Comparison of ENCODE assay signal across 9 mouse cellular contexts in the genomic region with DNA sequence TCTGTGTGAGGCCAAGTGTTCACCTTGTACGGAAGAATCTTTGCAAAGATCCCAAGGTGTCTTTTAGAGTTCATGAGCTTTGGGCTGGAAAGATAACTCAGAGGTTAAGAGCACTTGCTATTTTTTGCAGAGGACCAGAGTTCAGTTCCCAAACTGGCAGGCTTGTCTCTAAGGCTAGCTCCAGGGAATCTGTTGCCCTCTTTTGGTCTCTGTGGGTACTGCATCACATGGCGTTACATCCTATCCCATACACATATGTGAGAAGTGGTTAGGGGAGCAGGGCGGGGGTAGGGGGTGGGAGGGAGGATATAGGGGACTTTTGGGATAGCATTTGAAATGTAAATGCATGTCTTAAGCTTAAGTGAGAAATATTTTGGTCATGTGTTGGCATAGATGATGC.
A peak's percentile ranks its signal among the peaks of the same experiment; 100 is the strongest.
DNase-seq lines count a peak whose midpoint lies in the region; ATAC-seq and TF ChIP-seq lines count a peak whose summit lies in the region.
"Had no signal": no experiment of that assay in that cellular context is flagged by ENCODE, and none has a peak within 500 bp of the region (broad histone marks: within the 10 kb centered on the region; RNA-seq: fewer than 3 reads in every experiment).

No protein-coding gene starts in this region.

- H3K4me2 ChIP-seq in heart, postnatal 0 days (ENCODE audit: low read depth, low read length): no peak overlapping the region
- H3K4me2 ChIP-seq in forebrain, postnatal 0 days (ENCODE audit: low read depth): no peak overlapping the region
- no peak overlapping the region for H3K4me2 ChIP-seq in midbrain, postnatal 0 days (ENCODE audit: low read depth, low read length, poor library complexity, severe bottlenecking)
- H3K4me2 ChIP-seq: limb, embryonic 13.5 days had no signal

- no peak overlapping the region for H3K9ac ChIP-seq in heart, postnatal 0 days (replicated peaks; ENCODE audit: low read depth, low read length)
- no peak overlapping the region for H3K9ac ChIP-seq in forebrain, postnatal 0 days
- H3K9ac ChIP-seq in midbrain, postnatal 0 days (replicated peaks; ENCODE audit: low read length, poor library complexity, severe bottlenecking): no peak overlapping the region
- H3K9ac ChIP-seq: limb, embryonic 13.5 days had no signal

- ATAC-seq in heart, postnatal 0 days (ENCODE audit: insufficient read depth, low read depth): no peak
- no peak for ATAC-seq in forebrain, postnatal 0 days
- no peak for ATAC-seq in midbrain, postnatal 0 days (ENCODE audit: low FRiP score)

- intact Hi-C loops in heart, postnatal 25 days (cut with DNase I): no loop called here

- no peaks in the 10 kb centered on the region for H3K27me3 ChIP-seq in heart, postnatal 0 days (ENCODE audit: control insufficient read depth, insufficient read depth, low read length)
- no peaks in the 10 kb centered on the region for H3K27me3 ChIP-seq in forebrain, postnatal 0 days (ENCODE audit: insufficient read depth, low read length)
- no peaks in the 10 kb centered on the region for H3K27me3 ChIP-seq in midbrain, postnatal 0 days (ENCODE audit: insufficient read depth, low read length)
- H3K27me3 ChIP-seq: limb, embryonic 13.5 days had no signal

- H3K27ac ChIP-seq in heart, postnatal 0 days (ENCODE audit: low read depth): no peak overlapping the region
- no peak overlapping the region for H3K27ac ChIP-seq in forebrain, postnatal 0 days (ENCODE audit: low read depth, low read length)
- H3K27ac ChIP-seq in midbrain, postnatal 0 days (ENCODE audit: low read depth, low read length): no peak overlapping the region
- H3K27ac ChIP-seq: limb, embryonic 13.5 days had no signal

- H3K9me3 ChIP-seq in heart, postnatal 0 days (replicated peaks; ENCODE audit: control insufficient read depth, low read length): no peaks in the 10 kb centered on the region
- no peaks in the 10 kb centered on the region for H3K9me3 ChIP-seq in forebrain, postnatal 0 days (ENCODE audit: low read length)
- H3K9me3 ChIP-seq in midbrain, postnatal 0 days (ENCODE audit: low read length): no peaks in the 10 kb centered on the region
- H3K9me3 ChIP-seq: limb, embryonic 13.5 days had no signal

- no peak for TF ChIP-seq EP300 in heart, postnatal 0 days (IDR thresholded peaks at IDR 0.05; ENCODE audit: low read depth)

- H3K4me1 ChIP-seq in heart, postnatal 0 days (ENCODE audit: control insufficient read depth, insufficient read depth): no peaks in the 10 kb centered on the region
- no peaks in the 10 kb centered on the region for H3K4me1 ChIP-seq in forebrain, postnatal 0 days (ENCODE audit: insufficient read depth)
- H3K4me1 ChIP-seq in midbrain, postnatal 0 days (ENCODE audit: insufficient read depth, low read length): no peaks in the 10 kb centered on the region
- H3K4me1 ChIP-seq: limb, embryonic 13.5 days had no signal

- no peak overlapping the region for H3K4me3 ChIP-seq in heart, postnatal 0 days (ENCODE audit: low read depth, low read length)
- no peak overlapping the region for H3K4me3 ChIP-seq in forebrain, postnatal 0 days (ENCODE audit: low read depth, low read length)
- H3K4me3 ChIP-seq in midbrain, postnatal 0 days (ENCODE audit: low read depth, low read length): no peak overlapping the region
- H3K4me3 ChIP-seq: limb, embryonic 13.5 days had no signal

- DNase-seq in heart, postnatal 0 days (ENCODE audit: low spot score): no peak
- no peak for DNase-seq in heart, postnatal 25 days (ENCODE audit: low spot score)
- peak; percentile 19 for DNase-seq in thymus, postnatal 4 days
- no peak for DNase-seq in thymus, adult 18-20 months
- peak; percentile 34 for DNase-seq in forebrain, postnatal 0 days
- DNase-seq in midbrain, postnatal 0 days (ENCODE audit: low spot score): peak; percentile 20
- no peak for DNase-seq in urinary bladder, postnatal 10 days (ENCODE audit: low spot score)
- no peak for DNase-seq in gastrocnemius, adult 8-10 months (ENCODE audit: low spot score in 2 of 2)

- TF ChIP-seq CTCF in heart, postnatal 0 days (IDR thresholded peaks at IDR 0.05; ENCODE audit: low read depth): peak; percentile 51
- peak; percentile 46 for TF ChIP-seq CTCF in forebrain, postnatal 0 days (IDR thresholded peaks at IDR 0.05; ENCODE audit: low read depth)
- TF ChIP-seq CTCF in midbrain, postnatal 0 days (IDR thresholded peaks at IDR 0.05): peak; percentile 46

- WGBS in heart, postnatal 0 days: 56% methylated on average over 3 of the region's 3 CpGs
- 62% methylated on average over 3 of the region's 3 CpGs for WGBS in forebrain, postnatal 0 days
- 66% methylated on average over 3 of the region's 3 CpGs for WGBS in midbrain, postnatal 0 days

- H3K36me3 ChIP-seq in heart, postnatal 0 days (replicated peaks; ENCODE audit: control insufficient read depth, insufficient read depth, low read length): no peaks in the 10 kb centered on the region
- H3K36me3 ChIP-seq in forebrain, postnatal 0 days (ENCODE audit: insufficient read depth): no peaks in the 10 kb centered on the region
- no peaks in the 10 kb centered on the region for H3K36me3 ChIP-seq in midbrain, postnatal 0 days (ENCODE audit: insufficient read depth, low read length)
- H3K36me3 ChIP-seq: limb, embryonic 13.5 days had no signal

Comparison
In these comparisons a context has a peak if more than half of its experiments do, and no peak if none do; other contexts are left out.
1. DNase-seq: peak in thymus, postnatal 4 days (single experiment), forebrain, postnatal 0 days (single experiment) and midbrain, postnatal 0 days (single experiment); none in heart, postnatal 0 days (single experiment), heart, postnatal 25 days (single experiment), thymus, adult 18-20 months (0 of 2), urinary bladder, postnatal 10 days (single experiment) and gastrocnemius, adult 8-10 months (0 of 2).
2. Peak in every context shown above with its lines, with median percentiles within 50 percentile points of each other: CTCF ChIP-seq.